Mouse (Mus musculus): ENCODE measurements around the gene Mgat4e.

DNA sequence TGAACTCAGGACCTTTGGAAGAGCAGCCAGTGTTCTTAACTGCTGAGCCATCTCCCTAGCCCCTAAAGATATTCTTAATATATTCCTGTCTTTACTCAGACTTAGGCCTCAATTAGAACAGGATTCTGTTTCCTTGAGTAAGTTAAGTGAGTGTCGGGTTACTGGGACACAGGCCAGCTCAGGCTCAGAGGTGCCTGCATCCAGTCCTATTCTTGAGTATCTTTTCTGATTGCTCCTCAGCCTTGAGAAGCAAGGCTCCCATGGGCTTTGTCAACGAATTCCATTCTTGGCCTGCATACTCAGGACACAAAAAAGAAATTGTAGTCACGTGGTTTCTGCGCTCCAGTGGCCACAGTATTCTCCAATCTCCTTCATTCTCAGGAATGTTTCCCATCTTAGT lies 1.3 kb downstream of the Mgat4e start:
- TF ChIP-seq POLR2A (IDR thresholded peaks at IDR 0.05; ENCODE audit: borderline replicate concordance, extremely low read depth, low read depth, low read length) (no peak), CTCF (IDR thresholded peaks at IDR 0.05; ENCODE audit: insufficient read depth, low read length) (no peak)
